Mouse (Mus musculus) heart, postnatal 0 days (tissue): ENCODE data around the gene Wdr25. TPM values are rescaled to one million over a fixed set of nuclear protein-coding genes. Genes with fewer than 3 reads are reported as not detected.

Source experiments
- ATAC-seq: fragments of 200-750 bp; cut with Nextera tagmentation; 2 replicates; pipeline ENCODE4 v1.8.0; 2017; ENCODE audit warnings: low read depth, moderate number of reproducible peaks, moderate library complexity; ENCODE audit not compliant: insufficient read depth
- DNase-seq: peaks from one replicate; pipeline ENCODE4 v3.0.0-alpha.2; 2016; ENCODE audit warnings: low spot score
- H3K27ac ChIP-seq: fragments of 300-500 bp; sonication (generic); 2 replicates; pipeline ENCODE4 v1.5.1; 2014; ENCODE audit warnings: low read depth, mild to moderate bottlenecking
- H3K27me3 ChIP-seq: fragments of 300-500 bp; sonication (generic); 2 replicates; pipeline ENCODE4 v1.6.1; 2014; ENCODE audit warnings: low read length, mixed read lengths; ENCODE audit not compliant: control insufficient read depth, insufficient read depth
- H3K36me3 ChIP-seq: fragments of 300-500 bp; sonication (generic); replicated peaks from 2 replicates; pipeline ENCODE4 v1.6.1; 2014; ENCODE audit warnings: low read length, mixed read lengths; ENCODE audit not compliant: control insufficient read depth, insufficient read depth
- H3K4me1 ChIP-seq: fragments of 300-500 bp; sonication (generic); 2 replicates; pipeline ENCODE4 v1.6.1; 2014; ENCODE audit warnings: antibody characterized with exemption; ENCODE audit not compliant: control insufficient read depth, insufficient read depth
- H3K4me2 ChIP-seq: fragments of 300-500 bp; sonication (generic); 2 replicates; pipeline ENCODE4 v1.6.1; 2014; ENCODE audit warnings: low read depth, mild to moderate bottlenecking, low read length, moderate library complexity
- H3K4me3 ChIP-seq: fragments of 300-500 bp; sonication (generic); 2 replicates; pipeline ENCODE4 v1.5.1; 2014; ENCODE audit warnings: low read depth, low read length
- H3K9ac ChIP-seq: fragments of 300-500 bp; sonication (generic); replicated peaks from 2 replicates; pipeline ENCODE4 v1.6.1; 2014; ENCODE audit warnings: low read depth, low read length, mixed read lengths
- H3K9me3 ChIP-seq: fragments of 300-500 bp; sonication (generic); replicated peaks from 2 replicates; pipeline ENCODE4 v1.6.1; 2016; ENCODE audit warnings: low read length; ENCODE audit not compliant: control insufficient read depth
- CTCF ChIP-seq: IDR thresholded peaks from 2 replicates; pipeline ENCODE4 v1.5.1; 2016; ENCODE audit warnings: antibody characterized with exemption, control low read depth, low read depth
- EP300 ChIP-seq: IDR thresholded peaks from 2 replicates; pipeline ENCODE4 v1.6.1; 2016; ENCODE audit warnings: antibody characterized with exemption, low read depth
- WGBS: fragments of 180-500 bp; shearing (Covaris S2); extraction: QIAGEN DNeasy Blood & Tissue Kit; methylation state at CpG from one replicate; pipeline ENCODE4 v1.1.7; 2014; 5-methylcytosine and 5-hydroxymethylcytosine counted together
- polyA plus RNA-seq: library from polyadenylated mRNA; unstranded; fragments of >200 nt; fragmentation: Nextera tagmentation; extraction: Ambion mirVana; gene quantifications from 2 replicates; pipeline ENCODE4 v1.2.1, GENCODE M21; 2015
- total RNA-seq: library from RNA; depleted of rRNA; stranded (reverse); fragments of >200 nt; gene quantifications from 2 replicates; pipeline ENCODE4 v1.2.3, GENCODE M21; 2014; ENCODE audit warnings: low replicate concordance

Wdr25 gene
- total and polyA plus RNA-seq, 2 experiments from 2014 or later: 3.5 to 3.9 TPM

GRCm38 (mm10) chr12:108869575-108869974 lies 23.9 kb upstream of the Wdr25 start:
- no peaks in the 10 kb centered on the region for H3K4me1 ChIP-seq
- DNase-seq: no peak
- H3K27ac ChIP-seq: no peak overlapping the region
- no peak overlapping the region for H3K9ac ChIP-seq
- no peaks in the 10 kb centered on the region for H3K9me3 ChIP-seq
- H3K36me3 ChIP-seq: peaks cover 78% of the 10 kb centered on the region
- no peak overlapping the region for H3K4me3 ChIP-seq
- ATAC-seq: no peak
- H3K27me3 ChIP-seq: no peaks in the 10 kb centered on the region
- H3K4me2 ChIP-seq: no peak overlapping the region
- TF ChIP-seq EP300 (no peak), CTCF (peak; percentile 30)
- 83% methylated on average over 2 of the region's 2 CpGs for WGBS

- TF ChIP-seq CTCF (no peak), EP300 (no peak)
- H3K36me3 ChIP-seq: peaks cover 71% of the 10 kb centered on the region
These were observed 20.3 kb upstream of the Wdr25 start for GRCm38 (mm10) chr12:108873122-108873521.

GRCm38 (mm10) chr12:108879138-108879537 lies 14.3 kb upstream of the Wdr25 start:
- WGBS: 66% methylated on average over 4 of the region's 4 CpGs
- Histone ChIP-seq H3K9me3 (no peaks in the 10 kb centered on the region), H3K36me3 (peaks cover 63% of the 10 kb centered on the region), H3K9ac (no peak overlapping the region), H3K4me2 (no peak overlapping the region), H3K27me3 (no peaks in the 10 kb centered on the region), H3K27ac (no peak overlapping the region), H3K4me1 (no peaks in the 10 kb centered on the region), H3K4me3 (no peak overlapping the region)
- ATAC-seq (no peak), DNase-seq (no peak)
- TF ChIP-seq CTCF (no peak), EP300 (no peak)

More at GRCm38 (mm10) chr12:108873122-108873521, 20.3 kb upstream of the Wdr25 start:
- H3K27me3 ChIP-seq: no peaks in the 10 kb centered on the region
- H3K9ac ChIP-seq: no peak overlapping the region
- H3K4me3 ChIP-seq: no peak overlapping the region
- ATAC-seq (no peak), DNase-seq (no peak)
- no peaks in the 10 kb centered on the region for H3K4me1 ChIP-seq
- H3K9me3 ChIP-seq: no peaks in the 10 kb centered on the region
- 60% methylated on average over 5 of the region's 5 CpGs for WGBS
- no peak overlapping the region for H3K27ac ChIP-seq
- H3K4me2 ChIP-seq: no peak overlapping the region

GRCm38 (mm10) chr12:108880606-108881005 lies 12.8 kb upstream of the Wdr25 start:
- Histone ChIP-seq H3K4me2 (no peak overlapping the region), H3K27me3 (no peaks in the 10 kb centered on the region), H3K9me3 (no peaks in the 10 kb centered on the region), H3K4me3 (no peak overlapping the region), H3K4me1 (no peaks in the 10 kb centered on the region), H3K27ac (no peak overlapping the region), H3K36me3 (peaks cover 61% of the 10 kb centered on the region), H3K9ac (no peak overlapping the region)
- ATAC-seq (no peak), DNase-seq (no peak)
- TF ChIP-seq CTCF (no peak), EP300 (no peak)
- whole genome bisulfite sequencing: 90% methylated on average over 5 of the region's 5 CpGs

- 87% methylated on average over 3 of the region's 3 CpGs for WGBS
- no peak for TF ChIP-seq CTCF
- TF ChIP-seq EP300: no peak
- Histone ChIP-seq H3K27me3 (no peaks in the 10 kb centered on the region), H3K4me2 (no peak overlapping the region), H3K9me3 (no peaks in the 10 kb centered on the region), H3K27ac (no peak overlapping the region), H3K4me3 (no peak overlapping the region), H3K9ac (no peak overlapping the region), H3K4me1 (no peaks in the 10 kb centered on the region), H3K36me3 (peaks cover 63% of the 10 kb centered on the region)
- no peak for DNase-seq
- ATAC-seq: no peak
These were observed 12.2 kb upstream of the Wdr25 start for GRCm38 (mm10) chr12:108881192-108881591.

- Histone ChIP-seq H3K4me3 (no peak overlapping the region), H3K4me2 (no peak overlapping the region), H3K9ac (no peak overlapping the region), H3K27me3 (no peaks in the 10 kb centered on the region), H3K4me1 (no peaks in the 10 kb centered on the region), H3K27ac (no peak overlapping the region), H3K9me3 (no peaks in the 10 kb centered on the region), H3K36me3 (peaks cover 74% of the 10 kb centered on the region)
- 76% methylated on average over 8 of the region's 8 CpGs for WGBS
- ATAC-seq (no peak), DNase-seq (no peak)
- TF ChIP-seq EP300 (no peak), CTCF (no peak)
These were observed 10.7 kb upstream of the Wdr25 start for GRCm38 (mm10) chr12:108882776-108883175.
